Mouse (Mus musculus) induced T-regulatory cell, adult 2 months (primary cell): Measurements from ENCODE around the gene Chuk.

Source experiments
- DNase-seq: peaks from one replicate; pipeline ENCODE4 v3.0.0-alpha.2; 2012; ENCODE audit warnings: low read depth

The Chuk gene

GRCm38 (mm10) chr19:44042121-44042520, 65.2 kb downstream of the Chuk start:
- no peak for DNase-seq

GRCm38 (mm10) chr19:44033396-44033795, 73.9 kb downstream of the Chuk start:
- DNase-seq, result no peak

GRCm38 (mm10) chr19:44032046-44032744, 75.1 kb downstream of the Chuk start:
- no peak for DNase-seq

- DNase-seq, result no peak
Observed at GRCm38 (mm10) chr19:44030024-44030423, 77.3 kb downstream of the Chuk start.

GRCm38 (mm10) chr19:44028972-44029371, 78.3 kb downstream of the Chuk start, which contains the start of gene Cyp2c23:
Gene Cyp2c23 (minus strand): TSS chr19:44029208.
- DNase-seq, result no peak

- DNase-seq, result no peak
Observed at GRCm38 (mm10) chr19:44026956-44027530, 80.2 kb downstream of the Chuk start.

- DNase-seq, result no peak
Observed at GRCm38 (mm10) chr19:44024921-44025585, 82.2 kb downstream of the Chuk start.
